Mouse (Mus musculus) neural tube, embryonic 12.5 days (tissue): ENCODE results near the gene Tstd1. TPM values are rescaled to one million over a fixed set of nuclear protein-coding genes. Genes with fewer than 3 reads are reported as not detected.

Source experiments
- ATAC-seq: fragments of 200-750 bp; cut with Nextera tagmentation; 2 replicates; pipeline ENCODE4 v1.8.0; 2017; ENCODE audit warnings: low read depth, mild to moderate bottlenecking, moderate TSS enrichment, moderate library complexity; ENCODE audit not compliant: low FRiP score
- H3K27ac ChIP-seq: fragments of 300-500 bp; sonication (generic); 2 replicates; pipeline ENCODE4 v1.5.1; 2016
- H3K27me3 ChIP-seq: fragments of 300-500 bp; sonication (generic); replicated peaks from 2 replicates; pipeline ENCODE4 v1.6.1; 2016; ENCODE audit warnings: mild to moderate bottlenecking
- H3K36me3 ChIP-seq: fragments of 300-500 bp; sonication (generic); 2 replicates; pipeline ENCODE4 v1.6.1; 2016; ENCODE audit warnings: mild to moderate bottlenecking
- H3K4me1 ChIP-seq: fragments of 300-500 bp; sonication (generic); 2 replicates; pipeline ENCODE4 v1.6.1; 2016
- H3K4me2 ChIP-seq: fragments of 300-500 bp; sonication (generic); replicated peaks from 2 replicates; pipeline ENCODE4 v1.6.1; 2016; ENCODE audit warnings: mild to moderate bottlenecking
- H3K4me3 ChIP-seq: fragments of 300-500 bp; sonication (generic); 2 replicates; pipeline ENCODE4 v1.5.1; 2016
- H3K9ac ChIP-seq: fragments of 300-500 bp; sonication (generic); 2 replicates; pipeline ENCODE4 v1.6.1; 2016; ENCODE audit warnings: mild to moderate bottlenecking
- H3K9me3 ChIP-seq: fragments of 300-500 bp; sonication (generic); 2 replicates; pipeline ENCODE4 v1.6.1; 2016; ENCODE audit warnings: mild to moderate bottlenecking
- WGBS: fragments of 180-500 bp; shearing (Covaris S2); methylation state at CpG from one replicate; pipeline ENCODE4 v1.1.7; 2016; 5-methylcytosine and 5-hydroxymethylcytosine counted together
- polyA plus RNA-seq: library from polyadenylated mRNA; unstranded; fragments of >200 nt; fragmentation: Nextera tagmentation; extraction: Ambion mirVana; gene quantifications from 2 replicates; pipeline ENCODE4 v1.2.1, GENCODE M21; 2016

Gene Tstd1
- polyA plus RNA-seq, 1 experiment from 2014 or later: 9.2 TPM

DNA sequence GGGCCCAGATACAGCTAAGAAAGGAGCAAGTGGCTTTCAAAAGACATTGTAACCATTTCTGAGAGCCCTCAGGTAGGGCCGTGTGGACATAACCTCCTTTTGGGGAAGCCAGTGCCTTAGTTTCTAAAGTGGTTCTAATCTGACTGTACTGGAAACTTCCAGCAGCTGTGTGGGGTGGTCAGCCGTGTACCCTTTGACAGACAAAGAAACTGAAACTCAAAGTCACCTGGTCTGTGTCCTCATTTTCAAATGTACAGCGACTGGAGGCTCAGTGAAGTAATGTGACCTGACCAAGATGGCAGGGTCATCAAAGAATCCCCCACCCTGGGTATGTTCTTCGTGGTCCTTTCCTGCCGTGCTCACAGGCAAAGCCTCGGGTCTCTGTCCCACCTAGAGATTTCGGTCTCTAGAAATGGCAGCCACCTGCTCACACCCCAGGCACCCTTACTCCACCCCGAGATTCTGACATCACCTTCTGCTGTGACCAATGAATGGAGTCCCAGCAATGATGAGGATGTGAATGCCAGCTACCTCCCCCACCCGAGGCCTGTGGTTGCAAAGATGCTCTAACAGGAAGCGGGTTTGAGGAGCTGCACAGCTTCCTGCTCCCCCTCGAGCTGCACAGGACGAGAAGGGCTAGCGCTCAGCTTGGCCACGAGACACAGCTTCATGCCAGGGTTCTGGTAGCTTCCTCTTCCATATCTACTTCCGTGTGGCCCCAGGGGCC lies 30.1 kb upstream of the Tstd1 start, which contains the start of gene Arhgap30:
Gene Arhgap30 (plus strand): TSS at position 579 of the 727 bp plus-strand sequence.
- Histone ChIP-seq H3K27me3 (no peaks in the 10 kb centered on the region), H3K9me3 (no peaks in the 10 kb centered on the region)
- 84% methylated on average over 15 of the region's 15 CpGs for WGBS

DNA sequence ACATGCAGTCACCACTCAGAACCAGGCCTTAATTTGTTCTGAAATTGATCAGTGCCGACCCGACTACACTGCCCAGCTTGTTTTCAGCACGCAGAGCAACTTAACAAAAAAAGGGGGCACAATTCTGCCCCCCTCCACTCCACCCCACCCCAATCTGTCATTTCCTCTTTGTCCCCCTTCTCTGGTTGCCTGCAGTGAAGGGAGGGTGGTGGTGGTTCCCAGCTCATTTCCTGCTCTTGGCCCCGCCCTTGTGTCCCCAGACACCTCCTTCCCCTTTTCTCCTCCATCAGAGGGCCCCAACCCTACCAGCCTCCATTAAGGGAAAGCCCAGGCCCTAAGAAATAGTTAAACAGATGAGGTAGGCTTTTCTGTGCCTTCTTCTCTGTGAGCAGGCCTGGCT lies 28.6 kb upstream of the Tstd1 start:
- no peak overlapping the region for H3K27ac ChIP-seq
- H3K9ac ChIP-seq: no peak overlapping the region
- 79% methylated on average over 4 of the region's 4 CpGs for WGBS
- H3K36me3 ChIP-seq: no peaks in the 10 kb centered on the region
- H3K27me3 ChIP-seq: no peaks in the 10 kb centered on the region
- H3K4me3 ChIP-seq: no peak overlapping the region
- H3K4me2 ChIP-seq: no peak overlapping the region
- no peak for ATAC-seq
- H3K4me1 ChIP-seq: no peaks in the 10 kb centered on the region
- H3K9me3 ChIP-seq: no peaks in the 10 kb centered on the region

More for the DNA sequence above, 30.1 kb upstream of the Tstd1 start, which contains the start of gene Arhgap30:
- H3K4me1 ChIP-seq: no peaks in the 10 kb centered on the region
- H3K4me3 ChIP-seq: no peak within 1 kb of the TSS
- H3K4me2 ChIP-seq: no peak within 1 kb of the TSS
- no peaks in the 10 kb centered on the region for H3K36me3 ChIP-seq
- no peak within 1 kb of the TSS for H3K9ac ChIP-seq
- no peak for ATAC-seq
- no peak within 1 kb of the TSS for H3K27ac ChIP-seq

DNA sequence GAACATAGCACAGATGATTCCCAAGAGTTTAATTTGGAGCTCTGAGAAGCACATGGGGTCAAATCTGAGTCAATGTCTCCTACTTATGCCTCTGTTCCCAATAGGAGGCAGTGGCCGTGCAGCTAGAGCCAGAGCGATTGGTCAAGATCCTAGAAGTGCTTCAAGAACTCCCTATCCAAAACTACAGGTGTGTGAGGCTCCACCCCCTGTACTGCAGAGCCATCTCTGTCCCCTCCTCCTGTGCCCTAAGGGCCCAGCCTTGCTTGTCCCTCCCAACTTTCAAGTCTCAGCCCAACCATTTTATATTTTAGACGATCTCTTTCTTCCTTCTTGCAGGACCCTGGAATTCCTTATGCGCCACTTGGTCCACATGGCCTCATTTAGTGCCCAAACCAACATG lies 16.9 kb upstream of the Tstd1 start:
- no peak overlapping the region for H3K4me3 ChIP-seq
- H3K4me1 ChIP-seq: no peaks in the 10 kb centered on the region
- no peaks in the 10 kb centered on the region for H3K36me3 ChIP-seq
- H3K9ac ChIP-seq: no peak overlapping the region
- 81% methylated on average over 4 of the region's 4 CpGs for WGBS
- no peak overlapping the region for H3K4me2 ChIP-seq
- H3K27ac ChIP-seq: no peak overlapping the region
- ATAC-seq: no peak
- H3K27me3 ChIP-seq: no peaks in the 10 kb centered on the region
- H3K9me3 ChIP-seq: no peaks in the 10 kb centered on the region

DNA sequence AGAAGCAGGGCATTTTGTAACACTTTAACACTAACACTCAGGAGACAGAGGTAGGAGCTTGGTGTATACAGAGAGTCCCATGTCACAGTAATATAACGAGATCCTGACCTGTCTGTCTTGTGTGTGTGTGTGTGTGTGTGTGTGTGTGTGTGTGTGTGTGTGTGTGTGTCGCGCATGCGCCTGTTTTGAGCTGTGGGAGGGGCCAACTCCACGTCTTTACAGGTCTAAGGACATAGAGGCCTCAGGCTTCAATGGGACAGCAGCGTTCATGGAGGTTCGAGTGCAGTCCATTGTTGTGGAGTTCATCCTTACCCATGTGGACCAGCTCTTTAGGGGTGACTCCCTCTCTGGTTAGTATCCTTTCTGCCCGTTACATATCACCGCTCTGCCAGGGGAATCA lies 15.7 kb upstream of the Tstd1 start:
- Histone ChIP-seq H3K4me1 (no peaks in the 10 kb centered on the region), H3K27me3 (peaks cover 6% of the 10 kb centered on the region), H3K27ac (no peak overlapping the region), H3K9ac (no peak overlapping the region), H3K36me3 (no peaks in the 10 kb centered on the region), H3K9me3 (no peaks in the 10 kb centered on the region), H3K4me2 (no peak overlapping the region), H3K4me3 (no peak overlapping the region)
- ATAC-seq: no peak
- 86% methylated on average over 9 of the region's 9 CpGs for WGBS

DNA sequence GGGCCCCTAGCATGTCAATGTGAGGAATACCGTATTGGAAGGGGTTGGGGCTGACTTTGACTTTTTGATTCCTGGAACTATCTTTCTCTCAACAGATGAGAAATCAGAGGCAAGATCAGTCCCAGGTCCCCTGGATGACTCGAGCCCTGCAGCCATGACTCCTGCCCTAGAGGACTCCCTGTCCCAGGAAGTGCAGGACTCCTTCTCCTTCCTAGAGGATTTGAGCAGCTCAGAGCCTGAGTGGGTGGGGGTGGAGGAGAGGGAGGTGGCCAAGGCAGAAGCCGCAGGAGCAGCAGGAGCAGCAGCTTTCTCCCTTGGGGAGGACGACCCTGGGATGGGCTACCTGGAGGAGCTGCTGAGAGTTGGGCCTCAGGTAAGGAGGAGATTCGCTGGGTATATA lies 11.4 kb upstream of the Tstd1 start:
- Histone ChIP-seq H3K36me3 (no peaks in the 10 kb centered on the region), H3K9ac (no peak overlapping the region), H3K4me2 (no peak overlapping the region), H3K27ac (no peak overlapping the region), H3K27me3 (peaks cover 14% of the 10 kb centered on the region), H3K4me1 (no peaks in the 10 kb centered on the region), H3K4me3 (no peak overlapping the region), H3K9me3 (no peaks in the 10 kb centered on the region)
- no peak for ATAC-seq
- WGBS: 81% methylated on average over 5 of the region's 5 CpGs

- H3K4me3 ChIP-seq: no peak overlapping the region
- no peak for ATAC-seq
- no peak overlapping the region for H3K4me2 ChIP-seq
- H3K9ac ChIP-seq: no peak overlapping the region
- WGBS: 86% methylated on average over 1 of the region's 1 CpGs
- peaks cover 14% of the 10 kb centered on the region for H3K27me3 ChIP-seq
- H3K27ac ChIP-seq: no peak overlapping the region
- peaks cover 11% of the 10 kb centered on the region for H3K36me3 ChIP-seq
- no peaks in the 10 kb centered on the region for H3K9me3 ChIP-seq
- peaks cover 19% of the 10 kb centered on the region for H3K4me1 ChIP-seq
Measured at GRCm38 (mm10) chr1:171410231-171410630, 8.4 kb upstream of the Tstd1 start.

DNA sequence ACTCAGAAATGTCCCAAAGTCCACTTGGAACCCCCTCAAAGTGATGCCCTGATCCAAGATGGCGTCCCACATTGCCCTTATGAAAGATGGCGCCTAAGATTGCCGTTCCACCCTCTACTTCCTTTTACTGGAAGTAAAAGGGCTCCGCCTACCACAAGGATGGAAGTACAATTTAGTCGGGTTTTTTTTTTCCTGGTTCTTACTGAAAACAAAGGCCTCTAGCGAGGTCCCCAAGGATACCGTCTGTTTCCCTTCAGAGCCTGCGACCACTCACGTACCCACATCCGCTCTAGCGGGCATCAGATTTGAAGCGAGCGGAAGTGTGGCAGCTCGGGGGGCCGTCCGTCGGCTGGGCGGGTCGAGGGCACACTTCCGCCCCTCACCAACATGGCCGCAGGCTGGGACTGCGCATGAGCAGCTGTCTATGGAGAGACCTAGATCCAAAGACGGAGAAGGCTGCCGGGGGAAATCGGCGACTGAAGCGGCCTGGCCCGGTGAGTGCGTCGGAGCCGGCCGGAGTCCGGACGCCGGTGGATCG lies 7.7 kb upstream of the Tstd1 start, which contains the start of gene Usf1:
Gene Usf1 (plus strand): TSS at position 367 of the 538 bp plus-strand sequence.
- H3K36me3 ChIP-seq: peaks cover 19% of the 10 kb centered on the region
- H3K27ac ChIP-seq: peak within 1 kb of the TSS; percentile 77
- H3K9ac ChIP-seq: peak within 1 kb of the TSS; percentile 98
- peak within 1 kb of the TSS; percentile 57 for H3K4me2 ChIP-seq
- H3K4me1 ChIP-seq: peaks cover 19% of the 10 kb centered on the region
- peak; percentile 97 for ATAC-seq
- H3K27me3 ChIP-seq: peaks cover 14% of the 10 kb centered on the region
- no peaks in the 10 kb centered on the region for H3K9me3 ChIP-seq
- H3K4me3 ChIP-seq: peak within 1 kb of the TSS; percentile 98
- under 1% methylated on average over 36 of the region's 36 CpGs for whole genome bisulfite sequencing

- 1% methylated on average over 39 of the region's 39 CpGs for whole genome bisulfite sequencing
- Histone ChIP-seq H3K36me3 (peaks cover 24% of the 10 kb centered on the region), H3K9me3 (no peaks in the 10 kb centered on the region), H3K9ac (peak overlapping the region; percentile 98), H3K4me1 (peaks cover 19% of the 10 kb centered on the region), H3K27ac (peak overlapping the region; percentile 77), H3K27me3 (peaks cover 14% of the 10 kb centered on the region), H3K4me3 (peak overlapping the region; percentile 98), H3K4me2 (peak overlapping the region; percentile 57)
- peak; percentile 73 for ATAC-seq
Measured at GRCm38 (mm10) chr1:171411492-171411941, 7.2 kb upstream of the Tstd1 start.

DNA sequence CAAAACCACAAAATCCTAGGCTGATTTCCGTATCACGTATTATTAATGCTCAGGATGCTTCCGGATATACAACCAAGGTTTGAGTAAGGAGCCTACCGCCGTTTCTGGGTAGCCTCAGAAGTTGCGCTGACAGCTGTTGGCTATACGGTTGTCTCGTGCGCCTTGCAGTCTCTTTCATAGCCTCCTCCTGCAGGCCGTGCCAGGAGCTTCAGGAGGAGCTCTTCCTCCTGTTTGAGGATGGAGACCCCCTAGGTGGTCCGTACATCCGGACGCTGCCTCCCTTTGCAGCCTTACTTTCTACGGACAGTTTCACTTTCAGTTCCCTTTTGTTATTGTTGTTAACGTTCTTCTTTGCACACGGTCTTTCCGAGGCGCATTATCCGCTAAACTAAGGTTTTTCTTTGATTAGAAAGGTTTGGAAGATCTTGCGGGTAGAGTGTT lies 6.7 kb upstream of the Tstd1 start:
- Histone ChIP-seq H3K36me3 (peaks cover 29% of the 10 kb centered on the region), H3K9me3 (no peaks in the 10 kb centered on the region), H3K9ac (peak overlapping the region; percentile 98), H3K27me3 (peaks cover 14% of the 10 kb centered on the region), H3K4me1 (peaks cover 19% of the 10 kb centered on the region), H3K4me3 (peak overlapping the region; percentile 98), H3K27ac (peak overlapping the region; percentile 77), H3K4me2 (peak overlapping the region; percentile 57)
- WGBS: 2% methylated on average over 20 of the region's 20 CpGs
- ATAC-seq: peak; percentile 73

GRCm38 (mm10) chr1:171412446-171412845 lies 6.2 kb upstream of the Tstd1 start:
- peak overlapping the region; percentile 98 for H3K4me3 ChIP-seq
- H3K4me1 ChIP-seq: peaks cover 19% of the 10 kb centered on the region
- peak overlapping the region; percentile 77 for H3K27ac ChIP-seq
- peak; percentile 18 for ATAC-seq
- peaks cover 33% of the 10 kb centered on the region for H3K36me3 ChIP-seq
- peak overlapping the region; percentile 57 for H3K4me2 ChIP-seq
- H3K9me3 ChIP-seq: no peaks in the 10 kb centered on the region
- peak overlapping the region; percentile 98 for H3K9ac ChIP-seq
- H3K27me3 ChIP-seq: peaks cover 11% of the 10 kb centered on the region
- 27% methylated on average over 3 of the region's 3 CpGs for WGBS

GRCm38 (mm10) chr1:171413608-171414007 lies 5.1 kb upstream of the Tstd1 start:
- H3K36me3 ChIP-seq: peaks cover 42% of the 10 kb centered on the region
- H3K27ac ChIP-seq: no peak overlapping the region
- H3K4me3 ChIP-seq: no peak overlapping the region
- H3K9ac ChIP-seq: no peak overlapping the region
- H3K4me2 ChIP-seq: peak overlapping the region; percentile 57
- peaks cover 7% of the 10 kb centered on the region; the same call in 1 of the 2 replicates for H3K27me3 ChIP-seq
- peaks cover 19% of the 10 kb centered on the region for H3K4me1 ChIP-seq
- ATAC-seq: no peak
- 80% methylated on average over 8 of the region's 8 CpGs for WGBS
- no peaks in the 10 kb centered on the region for H3K9me3 ChIP-seq

DNA sequence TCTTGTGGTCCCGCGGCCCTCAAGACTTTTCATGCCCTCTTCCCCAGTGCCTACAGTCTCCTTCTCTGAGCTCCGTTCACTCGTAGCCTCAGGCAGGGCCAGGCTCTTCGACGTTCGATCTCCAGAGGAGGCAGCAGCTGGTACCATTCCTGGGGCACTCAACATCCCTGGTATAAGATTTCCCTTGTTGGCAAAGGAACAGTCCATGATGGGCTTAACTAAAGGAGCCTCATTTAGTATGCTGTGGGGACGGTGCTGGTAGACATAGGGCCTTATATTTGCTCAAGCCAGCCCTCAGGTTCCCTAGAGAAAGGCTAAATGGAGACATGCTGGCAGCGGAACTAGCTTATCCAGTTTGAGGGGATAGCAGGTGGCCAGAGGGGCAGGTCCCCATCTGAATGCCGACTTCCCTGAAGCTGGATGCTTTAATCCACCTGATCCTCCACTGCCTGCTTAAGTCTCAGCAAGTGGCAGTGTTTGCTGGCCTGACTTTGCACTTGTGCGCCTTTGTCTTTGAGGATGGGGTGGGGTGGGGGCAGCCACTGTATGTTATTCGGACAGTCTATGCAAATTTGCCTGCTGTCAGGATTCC lies 715 bp downstream of the Tstd1 start:
- ATAC-seq: peak; percentile 39
- no peak overlapping the region for H3K4me3 ChIP-seq
- H3K4me1 ChIP-seq: no peaks in the 10 kb centered on the region
- peaks cover 64% of the 10 kb centered on the region for H3K36me3 ChIP-seq
- H3K9me3 ChIP-seq: no peaks in the 10 kb centered on the region
- 59% methylated on average over 12 of the region's 12 CpGs for WGBS
- no peak overlapping the region for H3K4me2 ChIP-seq
- H3K27me3 ChIP-seq: no peaks in the 10 kb centered on the region
- no peak overlapping the region for H3K9ac ChIP-seq
- no peak overlapping the region for H3K27ac ChIP-seq
